Mouse (Mus musculus) lung, postnatal 25 days (tissue): ENCODE results near the gene Mex3a.

ENCODE experiments used
- DNase-seq: peaks from one replicate; pipeline ENCODE4 v3.0.0; 2022; ENCODE audit warnings: low spot score

Mex3a gene

GRCm38 (mm10) chr3:88532299-88532674 lies at the start of gene Mex3a:
Gene Mex3a, plus strand, starts transcription at chr3:88532395.
- DNase-seq, result no peak

DNA sequence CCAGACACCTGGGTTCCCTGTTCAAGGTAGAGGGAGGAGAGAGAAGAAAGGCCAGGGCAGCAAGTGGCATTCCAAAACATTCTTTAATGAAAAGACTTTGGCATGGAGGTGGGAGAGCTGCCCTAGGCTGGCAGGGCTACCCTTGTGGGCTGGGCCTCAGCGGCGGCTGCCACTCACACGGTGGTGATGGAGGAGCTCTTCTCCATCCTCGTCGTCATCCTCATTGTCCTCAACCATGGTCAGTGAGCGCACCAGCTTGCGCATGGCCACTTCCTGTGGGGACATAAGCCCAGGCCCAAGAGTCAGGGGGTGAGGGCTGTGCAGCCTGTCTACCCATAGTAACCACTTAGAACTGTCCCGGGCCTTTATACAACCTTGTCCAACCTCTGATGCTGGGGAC lies 49.1 kb upstream of the Mex3a start:
- DNase-seq, result no peak

DNA sequence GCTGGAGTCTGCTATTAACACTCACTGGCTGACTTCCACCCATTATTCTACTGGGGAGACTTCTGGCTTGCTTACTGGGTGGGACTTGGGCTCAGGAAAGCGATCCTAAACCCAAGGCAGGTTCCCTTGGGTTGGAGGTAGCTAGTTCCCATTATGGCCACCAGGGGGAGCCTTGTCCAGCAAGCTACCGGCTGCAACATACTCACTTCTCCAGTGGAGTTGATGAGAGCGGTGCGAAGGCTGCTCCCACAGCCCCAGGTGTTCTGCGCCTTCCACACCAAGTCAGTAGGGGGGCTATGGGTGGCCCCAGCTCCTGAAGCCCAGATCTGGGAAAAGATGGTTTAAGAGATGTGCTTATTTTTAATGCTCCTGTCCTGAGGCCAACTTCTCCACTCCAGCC lies 48.6 kb upstream of the Mex3a start:
- peak; percentile 73 for DNase-seq

DNA sequence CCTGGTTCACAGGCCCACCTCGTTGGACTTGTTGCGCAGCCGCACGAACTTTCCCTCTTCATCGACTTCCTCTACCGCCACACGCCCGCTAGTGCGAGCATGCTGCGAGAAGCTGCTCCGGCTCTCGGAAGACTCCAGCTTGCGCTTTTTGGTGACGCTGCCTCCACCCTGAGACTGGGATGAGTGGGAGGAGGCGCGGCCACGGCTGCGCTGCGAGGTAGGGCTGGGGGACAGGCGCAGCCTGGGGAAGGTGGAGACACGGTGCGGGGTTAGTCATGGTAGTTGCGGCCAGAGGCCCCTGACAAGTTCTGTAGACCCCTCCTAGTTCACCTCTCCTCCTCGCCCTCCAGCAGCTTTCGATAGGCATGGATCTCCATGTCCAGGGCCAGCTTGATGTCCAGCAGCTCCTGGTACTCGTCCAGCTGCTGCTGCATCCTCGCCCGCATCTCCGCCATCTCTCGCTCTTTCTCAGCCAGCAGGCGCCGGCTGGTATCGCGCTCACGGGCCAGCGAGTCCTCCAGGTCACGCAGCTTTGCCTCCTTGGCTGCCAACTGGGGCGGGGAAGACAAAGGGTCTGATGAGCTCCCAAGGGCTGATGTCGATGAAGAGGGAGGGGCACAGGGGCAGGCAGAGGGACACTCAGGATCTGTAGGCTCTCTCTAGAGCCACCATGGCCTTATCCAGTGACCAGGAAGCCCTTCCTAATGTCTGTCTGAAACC lies 47.4 kb upstream of the Mex3a start:
- no peak for DNase-seq

DNA sequence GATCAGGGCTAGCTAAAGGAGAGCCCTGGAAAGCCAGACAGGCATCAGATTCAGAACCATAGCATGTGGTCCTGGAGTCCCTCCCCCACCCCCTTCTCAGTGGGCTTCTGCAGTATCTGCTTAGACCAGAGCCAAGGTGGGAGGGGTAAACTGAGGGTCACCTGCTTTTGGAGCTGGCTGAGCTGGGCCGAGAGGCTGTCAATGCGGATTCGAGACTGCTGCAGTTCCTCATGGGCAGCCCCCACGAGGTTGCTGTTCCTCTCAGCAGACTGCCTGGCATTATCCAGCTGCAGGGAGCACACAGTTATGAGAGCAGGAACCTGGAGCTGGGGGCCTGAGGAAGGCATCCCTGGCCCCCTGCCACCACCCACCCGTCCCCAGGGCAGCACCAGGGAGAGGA lies 46.2 kb upstream of the Mex3a start:
- no peak for DNase-seq

DNA sequence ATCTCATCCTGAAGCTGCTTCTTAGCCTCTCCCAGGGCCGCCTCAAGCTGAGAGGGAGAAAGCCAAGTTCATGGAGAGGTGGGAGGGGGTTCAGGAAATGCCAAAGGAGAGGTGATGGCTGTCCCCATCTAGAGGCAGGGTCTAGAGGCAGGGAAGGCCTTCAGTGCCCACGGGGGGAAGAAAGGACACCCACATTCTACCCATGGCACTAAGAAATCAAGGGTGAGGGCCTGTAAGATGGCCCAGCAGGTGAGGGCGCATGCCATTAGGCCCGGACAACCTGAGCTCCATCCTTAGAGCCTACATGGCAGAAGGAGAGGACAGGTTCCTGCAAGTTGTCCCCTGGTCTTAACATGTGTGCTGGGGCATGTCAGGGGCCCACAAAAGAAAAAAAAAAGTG lies 45.3 kb upstream of the Mex3a start:
- no peak for DNase-seq

GRCm38 (mm10) chr3:88487396-88487795 lies 44.8 kb upstream of the Mex3a start:
- no peak for DNase-seq

- no peak for DNase-seq
Measured at GRCm38 (mm10) chr3:88493706-88494582, 38.3 kb upstream of the Mex3a start.

GRCm38 (mm10) chr3:88494836-88495628 lies 37.2 kb upstream of the Mex3a start:
- DNase-seq, result peak; percentile 55

DNA sequence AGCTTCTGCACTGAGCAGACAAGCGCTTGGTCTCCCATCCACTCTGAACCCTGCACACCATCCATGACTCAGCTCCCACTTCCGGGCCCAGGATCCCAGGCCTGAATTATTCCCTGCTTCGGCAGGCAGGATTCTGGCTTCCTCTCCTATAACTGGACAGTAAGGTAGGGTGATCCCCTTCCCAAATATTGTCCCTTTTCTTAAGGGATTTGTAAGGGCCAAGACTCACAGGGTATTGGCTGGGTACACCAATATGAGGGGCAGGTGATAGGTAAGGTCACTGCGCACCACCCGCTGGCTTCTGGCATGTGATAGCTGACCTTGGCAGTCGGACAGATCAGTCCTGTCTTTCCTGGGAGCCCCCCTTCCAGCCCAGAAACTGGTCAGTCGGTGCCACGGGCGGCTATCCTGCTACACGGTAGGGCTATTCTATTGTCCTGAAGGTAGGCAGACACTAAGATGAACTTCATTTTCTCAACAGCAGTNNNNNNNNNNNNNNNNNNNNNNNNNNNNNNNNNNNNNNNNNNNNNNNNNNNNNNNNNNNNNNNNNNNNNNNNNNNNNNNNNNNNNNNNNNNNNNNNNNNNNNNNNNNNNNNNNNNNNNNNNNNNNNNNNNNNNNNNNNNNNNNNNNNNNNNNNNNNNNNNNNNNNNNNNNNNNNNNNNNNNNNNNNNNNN lies 36.3 kb upstream of the Mex3a start:
- no peak for DNase-seq

DNA sequence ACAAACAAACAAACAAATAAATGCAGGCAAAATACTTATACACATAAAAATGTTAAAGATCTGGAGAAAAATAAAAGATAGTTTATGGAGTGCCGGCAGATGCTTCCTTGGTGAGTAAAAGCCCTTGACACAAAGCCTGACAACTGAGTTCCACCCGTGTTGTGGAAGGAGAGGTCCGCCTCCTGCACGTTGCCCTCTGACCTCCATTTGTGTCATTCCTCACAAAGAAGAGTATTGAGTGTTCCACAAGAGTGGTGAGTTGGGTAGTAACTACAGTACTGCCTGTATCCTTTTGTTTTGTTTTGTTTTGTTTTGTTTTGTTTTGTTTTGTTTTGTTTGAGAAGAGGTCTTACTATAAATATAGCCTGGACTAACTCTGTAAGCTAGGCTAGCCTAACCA lies 32.6 kb upstream of the Mex3a start:
- no peak for DNase-seq

- no peak for DNase-seq
Measured at GRCm38 (mm10) chr3:88500087-88500486, 32.1 kb upstream of the Mex3a start.

DNA sequence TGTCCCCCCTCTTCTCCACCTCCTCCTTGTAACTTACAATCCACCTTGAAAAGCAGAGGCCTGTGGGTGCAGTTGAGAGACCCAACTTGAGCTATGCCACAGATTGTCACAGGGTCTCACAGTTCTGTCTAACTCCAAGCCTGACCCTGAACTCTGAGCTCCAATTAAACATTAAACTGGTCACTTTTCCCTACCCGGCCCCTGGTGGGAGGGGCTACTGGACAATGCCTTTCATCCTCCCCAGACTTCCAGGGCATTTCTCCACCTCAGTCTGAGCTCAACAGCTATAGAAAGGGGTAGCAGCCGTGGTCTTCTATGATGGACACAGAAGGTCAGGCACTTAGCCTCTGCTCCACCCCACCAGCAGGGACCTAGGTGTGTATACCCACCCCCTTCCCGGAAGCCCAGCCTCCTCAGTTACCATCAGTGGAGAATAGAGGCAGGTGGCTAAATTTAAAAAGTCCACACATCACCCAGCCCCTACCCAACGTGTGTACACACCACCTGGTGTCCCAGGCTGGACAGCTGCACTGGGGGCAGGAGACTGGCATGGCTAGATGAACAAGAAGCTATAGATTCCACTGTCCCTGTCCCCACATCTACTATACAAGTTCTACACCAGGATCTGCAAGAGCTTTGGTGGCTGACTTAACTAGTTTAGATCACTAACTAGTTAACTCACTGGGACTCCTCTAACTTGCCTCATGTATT lies 31.4 kb upstream of the Mex3a start:
- DNase-seq, result no peak

DNA sequence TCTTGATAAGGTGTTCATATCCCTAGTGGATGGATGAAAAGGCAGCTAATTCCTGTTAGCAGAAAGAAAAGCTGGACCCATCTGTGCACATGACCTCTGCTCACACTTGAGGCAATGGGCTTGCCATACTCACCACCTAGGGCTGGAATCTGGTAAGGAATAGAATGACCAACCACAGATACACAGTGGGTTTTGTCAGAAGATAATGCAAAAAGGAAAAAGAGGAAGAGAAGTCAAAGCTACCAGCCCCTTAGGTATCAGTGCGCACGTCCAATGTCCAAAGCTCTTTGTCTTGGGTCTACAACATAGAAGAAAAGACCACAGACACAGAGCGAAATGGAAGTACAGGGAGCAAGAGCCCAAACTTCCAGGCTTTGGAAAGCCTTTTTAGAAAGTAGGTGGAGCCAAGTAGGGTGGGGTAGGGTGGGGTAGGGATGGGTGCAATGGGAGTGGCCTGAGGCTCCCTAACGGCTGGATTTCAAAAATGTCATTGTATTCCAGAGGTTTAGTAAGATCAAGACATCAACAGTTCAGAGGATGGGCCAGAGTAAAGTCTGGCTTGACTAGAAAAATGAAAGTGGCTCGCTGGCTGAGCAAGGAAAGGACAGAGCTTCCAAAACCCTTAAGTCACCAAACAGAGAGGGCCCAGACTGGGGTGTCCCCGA lies 30.7 kb upstream of the Mex3a start:
- no peak for DNase-seq

DNA sequence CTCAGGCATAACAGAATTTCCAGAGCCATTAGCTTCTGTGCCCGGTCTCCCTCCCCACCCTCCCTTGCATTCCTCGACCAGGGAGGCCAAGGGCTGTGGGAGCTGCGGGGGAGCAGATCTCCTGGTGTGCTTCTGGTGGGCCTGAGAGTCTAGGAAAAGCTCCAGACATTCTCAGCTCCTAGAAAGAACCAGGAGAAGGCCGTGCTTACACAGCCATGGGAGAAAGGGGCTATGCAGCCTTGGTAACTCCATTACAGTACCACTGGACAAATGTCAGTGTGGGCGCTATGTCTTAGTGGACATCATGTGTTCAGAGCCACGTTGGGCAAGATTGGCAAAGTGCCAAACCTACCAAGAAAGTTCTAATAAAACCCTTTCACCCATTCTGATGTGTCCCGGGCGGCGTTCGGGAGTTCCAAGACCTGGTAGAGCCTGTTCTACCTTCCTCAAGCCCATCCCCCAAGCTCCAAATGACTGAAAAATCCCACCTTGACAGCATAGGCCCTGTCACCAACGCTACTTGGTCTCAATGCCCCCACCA lies 30.1 kb upstream of the Mex3a start:
- peak; percentile 55 for DNase-seq

DNA sequence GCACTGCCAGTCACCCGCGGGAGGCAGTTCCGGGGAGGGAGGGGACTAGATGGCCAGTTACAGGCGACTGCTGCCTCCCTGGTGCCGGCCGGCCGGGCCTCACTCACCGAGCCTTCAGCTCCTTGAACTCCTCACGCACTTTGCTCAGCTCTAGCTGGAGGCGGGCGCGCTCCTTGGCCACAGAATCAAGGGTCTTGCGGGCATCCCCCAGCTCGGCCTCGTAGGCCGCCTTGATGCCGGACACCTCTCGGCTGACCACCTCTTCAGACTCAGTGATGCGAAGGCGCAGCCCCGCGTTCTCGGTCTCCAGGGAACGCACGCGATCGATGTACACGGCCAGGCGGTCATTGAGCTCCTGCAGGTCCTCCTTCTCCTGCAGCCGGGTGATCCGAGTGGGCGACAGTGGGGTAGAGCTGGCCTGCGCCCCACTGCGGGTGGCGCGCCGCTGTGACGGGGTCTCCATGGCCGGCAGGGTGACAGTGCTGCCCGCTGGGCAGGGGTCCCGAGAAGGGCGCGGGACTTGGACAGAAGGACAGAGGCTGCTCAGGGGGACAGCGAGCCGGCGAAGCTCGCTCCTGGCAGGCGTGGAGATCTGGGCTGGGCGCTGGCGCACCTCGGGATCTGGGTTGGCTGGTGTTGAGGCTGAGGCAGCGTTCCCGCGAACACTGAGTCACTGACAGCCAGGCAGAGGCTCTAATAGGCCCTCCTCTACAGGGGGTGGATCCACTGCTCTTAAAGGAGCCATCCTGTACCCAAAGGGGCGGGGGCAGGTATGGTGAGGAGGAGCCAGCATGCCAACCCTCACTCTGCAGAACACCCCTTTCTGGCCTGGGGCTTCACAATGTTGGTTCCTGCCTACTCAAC lies 29.3 kb upstream of the Mex3a start:
- DNase-seq, result peak; percentile 94

GRCm38 (mm10) chr3:88503505-88503863 lies 28.7 kb upstream of the Mex3a start:
- peak; percentile 48 for DNase-seq

DNA sequence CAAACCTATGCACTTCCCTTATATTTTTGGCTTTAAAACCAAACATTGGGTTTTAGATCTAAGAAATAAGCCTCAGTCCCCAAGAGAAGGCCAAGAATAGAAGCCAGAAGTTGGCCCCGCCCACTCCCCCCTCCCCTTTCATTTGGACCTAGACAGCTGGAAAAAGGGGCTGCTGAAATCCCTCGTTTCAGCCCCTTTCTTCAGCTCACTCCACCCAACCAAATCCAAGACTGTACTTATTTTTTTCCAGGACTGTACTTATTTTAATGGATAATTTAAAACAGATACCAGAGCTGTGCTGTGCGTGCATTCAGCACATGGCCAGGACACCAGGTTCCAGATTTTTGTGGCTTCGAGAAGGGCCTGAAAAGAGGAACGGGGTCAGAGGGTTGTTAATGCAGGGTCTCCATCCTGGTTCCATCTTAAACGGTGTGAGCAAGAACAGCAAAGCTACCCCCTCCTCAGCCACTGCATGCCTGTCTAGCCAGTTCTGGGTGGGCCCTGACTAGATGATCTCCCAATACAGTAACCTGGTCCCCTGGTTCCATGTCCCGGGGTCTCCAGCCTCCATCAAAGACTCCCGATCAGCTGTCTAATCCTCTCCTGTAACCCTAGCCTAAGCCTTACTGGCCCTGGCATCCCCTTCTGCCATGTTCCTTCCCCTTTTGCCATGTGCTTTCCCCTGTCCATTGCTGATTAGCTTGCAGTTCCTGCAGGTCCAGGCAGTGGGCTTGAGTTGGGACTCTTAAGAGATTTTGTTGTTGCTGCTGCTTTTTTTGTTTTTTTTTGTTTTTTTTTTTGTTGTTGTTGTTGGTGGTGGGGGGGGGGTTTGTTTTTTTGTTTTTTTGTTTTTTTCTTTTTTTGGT lies 28.1 kb upstream of the Mex3a start:
- DNase-seq, result no peak

DNA sequence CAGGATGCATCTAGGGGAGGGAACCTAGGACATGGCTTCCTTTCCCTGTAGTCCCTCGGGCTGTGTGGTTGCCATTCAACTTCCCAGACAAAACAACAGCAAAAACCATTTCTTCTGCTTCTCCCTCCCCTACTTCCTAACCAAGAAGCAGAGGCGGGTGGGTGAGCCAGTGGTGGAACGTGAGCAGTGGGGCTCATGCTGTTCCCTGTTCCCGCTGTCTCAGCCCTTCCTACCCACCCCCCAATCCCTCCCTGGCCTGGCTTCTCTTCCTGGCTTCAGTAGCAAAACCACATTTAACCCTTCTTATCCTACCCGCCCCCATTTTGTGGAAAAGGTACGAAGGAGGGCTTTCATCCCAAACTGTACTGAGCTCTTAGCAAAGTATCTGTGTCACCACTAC lies 27.1 kb upstream of the Mex3a start:
- no peak for DNase-seq
